Mouse (Mus musculus) liver, adult (tissue): Measurements from ENCODE around the gene Cyp2c38.

Source experiments
- GATA4 ChIP-seq: IDR thresholded peaks from 2 replicates; pipeline ENCODE4 v1.6.1; 2014; ENCODE audit warnings: mild to moderate bottlenecking, low read length; ENCODE audit not compliant: insufficient replicate concordance

Gene Cyp2c38

DNA sequence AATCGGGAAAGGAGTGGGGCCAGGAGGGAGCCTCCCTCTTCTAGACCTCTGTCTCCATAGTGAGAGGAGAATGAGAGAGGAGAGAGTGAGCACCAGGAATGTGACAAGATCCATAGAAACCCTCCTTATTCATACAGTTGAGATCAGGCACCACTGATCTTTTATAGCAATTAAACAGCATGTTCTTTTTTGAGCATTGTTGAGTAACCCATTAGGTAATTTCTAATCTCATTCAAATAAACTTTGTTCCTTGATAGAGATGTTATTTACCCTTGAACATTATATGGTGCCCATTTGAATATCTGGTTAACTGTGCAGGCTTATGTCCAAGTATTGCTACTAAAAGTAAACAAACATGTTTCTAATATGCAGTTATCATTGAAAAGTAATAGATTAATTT, at the start of gene Cyp2c38:
Cyp2c38 (minus strand) TSS at position 135 of the 400 bp plus-strand sequence.
- TF ChIP-seq GATA4 = 0 out of 2 replicates have a peak, but pooled peaks have one; percentile 19

DNA sequence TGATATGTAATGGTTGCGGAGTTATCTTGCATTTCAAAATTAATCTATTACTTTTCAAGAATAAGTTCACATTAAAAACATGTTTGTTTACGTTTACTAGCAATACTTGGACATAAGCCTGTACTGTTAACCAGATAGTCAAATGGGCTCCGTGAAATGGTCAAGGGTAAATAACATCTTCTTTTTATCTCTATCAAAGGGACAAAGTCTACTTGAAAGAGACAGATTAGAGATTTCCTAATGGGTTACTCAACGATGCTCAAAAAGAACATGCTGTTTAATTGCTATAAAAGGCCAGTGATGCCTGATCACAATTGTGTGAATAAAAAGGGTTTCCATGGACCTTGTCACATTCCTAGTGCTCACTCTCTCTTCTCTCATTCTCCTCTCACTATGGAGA, 47.7 kb upstream of the Cyp2c38 start, which contains the start of gene Cyp2c39:
Cyp2c39 (plus strand) TSS at position 329 of the 400 bp plus-strand sequence.
- peak; percentile 92 for TF ChIP-seq GATA4

DNA sequence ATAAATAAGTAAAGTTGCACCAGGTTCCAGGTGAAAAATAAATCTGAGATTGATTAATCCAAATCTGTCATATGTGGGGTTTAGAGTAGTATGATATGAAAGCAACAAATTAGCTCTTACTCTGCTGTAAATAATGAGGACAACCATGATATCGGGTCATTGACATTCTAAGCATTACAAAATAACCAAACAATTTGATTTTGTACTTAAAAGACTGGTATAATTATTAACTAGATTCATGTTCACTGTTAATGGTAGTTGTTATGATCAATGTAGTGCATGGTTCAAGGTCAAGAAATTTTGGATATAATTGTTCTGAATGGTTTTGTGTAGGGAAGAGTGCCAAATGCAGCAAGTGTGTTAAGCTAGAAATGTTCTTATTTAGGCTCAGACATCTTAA, 46.7 kb upstream of the Cyp2c38 start:
- TF ChIP-seq GATA4 = no peak

DNA sequence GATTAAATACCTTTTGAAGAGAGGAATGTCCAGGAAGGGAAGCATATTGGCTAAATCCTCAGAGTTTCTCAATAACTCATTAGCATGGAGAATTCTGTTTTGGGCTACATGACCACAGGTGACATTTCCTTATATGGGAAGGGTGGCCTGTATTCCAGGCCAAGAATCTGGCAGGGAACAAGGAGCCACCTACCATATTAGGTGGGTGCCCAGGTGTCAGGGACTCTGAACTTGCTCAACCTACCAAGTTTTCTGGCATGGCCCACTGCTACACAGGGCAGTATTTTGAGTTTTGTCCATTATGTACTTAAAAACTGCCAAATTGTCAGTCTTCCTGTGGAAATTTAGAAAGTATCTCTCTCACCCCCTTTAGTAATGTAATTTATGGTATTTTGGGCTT, 43.5 kb upstream of the Cyp2c38 start:
- TF ChIP-seq GATA4 = no peak

DNA sequence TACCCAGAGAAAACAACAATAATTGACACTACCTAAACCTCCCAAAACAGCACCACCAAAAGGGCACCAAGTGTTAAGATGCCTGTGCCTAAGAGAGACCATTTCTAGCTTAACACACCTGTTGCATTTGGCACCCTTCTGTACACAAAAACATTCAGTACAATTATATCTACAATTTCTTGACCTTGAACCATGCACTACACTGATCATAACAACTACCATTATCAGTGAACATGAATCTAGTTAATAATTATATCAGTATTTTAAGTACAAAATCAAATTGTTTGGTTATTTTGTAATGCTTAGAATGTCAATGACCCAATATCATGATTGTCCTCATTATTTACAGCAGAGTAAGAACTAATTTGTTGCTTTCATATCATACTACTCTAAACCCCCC, 1.0 kb upstream of the Cyp2c38 start:
- peak; percentile 50; the same call in 1 of the 2 replicates for TF ChIP-seq GATA4
